Mouse (Mus musculus) right cerebral cortex, postnatal 10 days (tissue): ENCODE data around the gene Acot1.

Experiments
- DNase-seq, 2 experiments: peaks; one replicate each; pipeline ENCODE4 v3.0.0; 2021; ENCODE audit warnings: low spot score in 2 of 2

Acot1 gene

DNA sequence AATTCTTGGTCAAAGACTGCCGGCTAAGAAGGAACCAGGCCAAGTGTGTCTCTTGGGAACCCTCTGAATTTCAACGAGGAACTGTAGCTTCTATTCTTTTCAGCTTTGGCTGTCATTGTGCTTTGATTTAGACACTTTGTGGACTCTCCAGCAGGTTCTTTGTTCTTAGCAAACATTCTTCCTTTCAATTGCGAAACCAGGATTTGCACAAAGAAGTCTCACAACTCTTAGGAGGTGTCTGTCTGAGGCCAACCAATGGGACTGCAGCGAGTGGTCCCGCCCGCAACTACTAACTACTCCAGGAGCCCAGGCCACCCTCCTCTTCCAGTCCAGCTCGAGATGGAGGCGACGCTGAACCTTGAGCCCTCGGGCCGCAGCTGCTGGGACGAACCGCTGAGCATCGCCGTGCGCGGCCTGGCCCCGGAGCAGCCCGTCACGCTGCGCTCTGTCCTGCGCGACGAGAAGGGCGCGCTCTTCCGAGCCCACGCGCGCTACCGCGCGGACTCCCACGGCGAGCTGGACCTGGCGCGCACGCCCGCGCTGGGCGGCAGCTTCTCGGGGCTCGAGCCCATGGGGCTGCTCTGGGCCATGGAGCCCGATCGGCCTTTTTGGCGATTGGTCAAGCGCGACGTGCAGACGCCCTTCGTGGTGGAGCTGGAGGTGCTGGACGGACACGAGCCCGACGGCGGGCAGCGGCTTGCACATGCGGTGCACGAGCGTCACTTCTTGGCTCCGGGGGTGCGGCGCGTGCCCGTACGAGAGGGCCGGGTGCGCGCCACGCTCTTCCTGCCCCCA lies at the start of gene Acot1:
TSS of gene Acot1 (plus strand) at position 320 of the 795 bp plus-strand sequence.
- DNase-seq = peak; percentile 78 to 85

GRCm38 (mm10) chr12:83965235-83965634 lies 44.1 kb upstream of the Acot1 start:
- DNase-seq = no peak

- peak in 1 of 2 experiments; percentile 42 for DNase-seq
Observed at GRCm38 (mm10) chr12:83972117-83972516, 37.2 kb upstream of the Acot1 start.

- DNase-seq = no peak
Observed at GRCm38 (mm10) chr12:83978862-83979261, 30.4 kb upstream of the Acot1 start.

GRCm38 (mm10) chr12:83981615-83982014 lies 27.7 kb upstream of the Acot1 start:
- DNase-seq = no peak

DNA sequence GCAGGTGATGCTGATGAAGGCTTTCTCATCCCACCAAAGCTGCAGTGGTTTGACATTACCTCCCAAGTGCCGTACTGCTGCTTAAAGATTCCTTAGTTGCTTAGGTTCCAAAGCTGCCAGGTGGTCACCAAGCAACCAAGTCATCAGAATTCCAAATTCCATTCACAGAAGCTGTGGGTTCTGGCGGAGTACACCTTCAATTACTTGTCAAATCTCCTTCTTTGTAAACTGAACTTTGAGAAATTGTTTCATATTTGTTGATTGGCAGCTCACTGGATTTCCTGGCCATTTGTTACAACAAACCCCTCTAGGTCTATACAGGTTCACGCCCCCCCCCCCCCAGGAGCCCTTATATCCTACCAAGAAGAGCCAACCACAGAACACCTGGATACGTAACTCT lies 24.5 kb upstream of the Acot1 start, which contains the start of gene Heatr4:
TSS of gene Heatr4 (minus strand) at position 101 of the 400 bp plus-strand sequence.
- no peak for DNase-seq

- DNase-seq = no peak
Observed at GRCm38 (mm10) chr12:83987242-83987582, 22.1 kb upstream of the Acot1 start.

DNA sequence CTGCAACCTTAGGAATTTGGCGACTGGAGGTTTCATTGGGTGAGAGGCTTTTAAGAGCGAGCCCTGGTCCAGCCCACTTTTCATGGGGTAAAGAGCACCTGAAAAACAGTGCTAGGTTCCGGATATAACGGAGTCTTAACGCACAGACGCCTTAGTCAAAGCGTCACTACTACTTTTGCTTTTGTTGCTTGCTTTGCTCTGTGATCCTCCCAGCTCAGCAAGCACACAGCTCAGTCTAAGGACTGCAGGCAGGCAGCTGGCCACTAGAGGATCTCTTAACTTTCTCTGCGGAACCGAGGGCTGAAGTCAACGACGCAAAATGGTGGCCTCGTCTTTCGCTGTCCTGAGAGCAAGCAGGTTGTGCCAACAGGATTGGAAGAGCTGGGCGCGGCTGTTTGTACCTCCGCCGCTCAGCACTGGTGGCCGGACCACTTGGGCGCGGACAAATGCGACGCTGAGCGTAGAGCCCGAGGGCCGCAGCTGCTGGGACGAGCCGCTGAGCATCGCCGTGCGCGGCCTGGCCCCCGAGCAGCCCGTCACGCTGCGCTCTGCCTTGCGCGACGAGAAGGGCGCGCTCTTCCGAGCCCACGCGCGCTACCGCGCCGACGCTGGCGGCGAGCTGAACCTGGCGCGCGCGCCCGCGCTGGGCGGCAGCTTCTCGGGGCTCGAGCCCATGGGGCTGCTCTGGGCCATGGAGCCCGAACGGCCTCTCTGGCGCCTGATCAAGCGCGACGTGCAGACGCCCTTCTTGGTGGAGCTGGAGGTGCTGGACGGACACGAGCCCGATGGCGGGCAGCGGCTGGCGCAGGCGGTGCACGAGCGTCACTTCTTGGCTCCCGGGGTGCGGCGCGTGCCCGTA lies 21.5 kb upstream of the Acot1 start, which contains the start of gene Acot2:
TSS of gene Acot2 (plus strand) at position 279 of the 859 bp plus-strand sequence.
- DNase-seq = peak; percentile 84 to 89

GRCm38 (mm10) chr12:83988483-83988882 lies 20.8 kb upstream of the Acot1 start:
- DNase-seq = no peak

DNA sequence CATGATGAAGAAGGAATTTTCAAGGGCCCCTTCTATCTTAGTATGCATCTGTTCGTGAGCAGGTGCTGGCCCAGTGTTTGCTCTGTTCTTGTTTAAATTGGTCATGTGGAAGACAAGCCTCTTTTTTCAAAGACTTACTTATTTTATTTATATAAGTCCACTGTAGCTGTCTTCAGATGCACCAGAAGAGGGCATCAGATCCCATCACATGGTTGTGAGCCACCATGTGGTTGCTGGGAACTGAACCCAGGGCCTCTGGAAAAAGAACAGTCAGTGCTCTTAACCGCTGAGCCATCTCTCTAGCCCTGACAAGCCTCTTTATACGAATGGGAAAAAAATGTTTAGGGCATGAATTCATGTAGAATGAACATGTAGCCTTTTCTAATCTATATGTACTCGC lies 19.9 kb upstream of the Acot1 start:
- DNase-seq = no peak

DNA sequence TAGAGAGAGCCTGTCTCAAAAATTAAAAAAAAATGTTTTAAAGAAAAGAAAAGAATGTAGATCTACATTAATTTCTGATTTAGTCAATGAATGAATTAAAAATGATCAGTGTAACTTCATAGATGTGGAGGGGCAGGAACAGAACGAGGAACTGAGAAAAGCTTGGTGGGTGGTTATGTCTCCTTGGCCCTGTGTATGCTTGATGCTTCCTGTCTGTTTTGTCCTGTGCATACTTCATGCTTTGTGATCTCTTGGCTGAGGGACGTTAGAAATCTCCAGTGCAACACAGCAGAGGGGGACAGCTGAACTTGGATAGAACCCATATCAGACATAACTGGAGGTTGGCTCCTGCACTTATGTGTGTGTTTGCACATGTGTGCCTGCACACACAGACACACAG lies 12.1 kb upstream of the Acot1 start:
- no peak for DNase-seq

GRCm38 (mm10) chr12:83998341-83999107 lies 10.8 kb upstream of the Acot1 start:
- DNase-seq = no peak

DNA sequence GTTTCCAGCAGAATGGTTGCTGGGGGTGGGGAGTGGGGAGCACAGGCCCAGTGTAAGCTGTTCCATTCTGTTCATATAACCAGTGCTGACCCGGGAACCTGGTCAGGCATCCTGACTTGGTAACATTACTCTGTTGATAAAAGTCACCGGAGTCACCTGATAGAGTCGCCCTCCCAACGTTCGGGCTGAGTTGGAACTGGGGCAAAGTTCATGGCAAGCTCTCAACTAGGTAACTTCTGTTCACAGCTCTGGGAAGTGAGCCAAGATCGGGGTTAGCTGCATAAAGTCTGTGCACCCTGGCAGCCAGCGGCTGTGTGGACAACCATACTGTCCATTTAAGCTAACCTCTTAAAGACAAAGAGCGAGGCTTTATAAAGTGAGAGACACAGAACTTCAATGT lies 10.1 kb upstream of the Acot1 start:
- DNase-seq = peak in 1 of 2 experiments; percentile 37

DNA sequence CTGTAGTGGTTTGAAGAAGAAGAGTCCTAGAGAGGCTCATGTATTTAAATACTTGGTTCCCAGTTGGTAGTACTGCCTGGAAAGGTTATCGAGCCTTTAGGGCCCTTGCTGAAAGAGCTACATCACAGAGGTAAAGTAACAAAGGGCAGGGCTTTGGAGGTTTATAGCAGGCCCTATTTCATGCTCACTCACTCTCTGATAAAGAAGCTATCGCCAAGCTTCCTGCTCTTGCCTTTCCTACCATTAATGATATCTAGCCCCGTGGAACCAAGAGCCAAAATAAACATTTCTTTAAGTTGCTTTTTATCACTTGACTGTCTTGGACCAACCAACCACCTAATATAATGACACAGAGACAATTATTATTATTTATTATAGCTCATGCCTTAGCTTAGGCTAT lies 8.9 kb upstream of the Acot1 start:
- DNase-seq = no peak

- DNase-seq = no peak
Observed at GRCm38 (mm10) chr12:84003866-84004265, 5.4 kb upstream of the Acot1 start.

GRCm38 (mm10) chr12:84008251-84008650 lies 1.0 kb upstream of the Acot1 start:
- DNase-seq = no peak

DNA sequence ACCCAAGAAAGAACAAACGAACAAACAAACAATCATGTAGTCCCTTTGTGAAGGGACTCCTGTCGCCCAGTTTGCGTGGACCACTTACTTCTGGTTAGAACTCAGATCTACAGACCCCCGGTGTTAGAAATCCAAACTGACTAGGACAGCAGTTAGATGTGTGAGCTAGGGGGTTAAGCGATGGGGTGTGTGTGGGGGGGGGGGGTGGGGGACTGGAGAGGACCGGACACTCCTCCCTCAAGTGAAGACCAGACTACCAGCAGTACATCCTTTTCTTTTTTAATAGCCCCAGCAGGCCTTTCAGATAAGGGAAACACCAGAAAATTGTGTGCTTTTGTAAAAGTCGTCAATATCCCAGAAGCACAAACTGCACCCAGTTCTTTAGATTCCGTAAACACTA lies 561 bp upstream of the Acot1 start:
- DNase-seq = no peak

- no peak for DNase-seq
Observed at GRCm38 (mm10) chr12:84010201-84010600, 911 bp downstream of the Acot1 start.

DNA sequence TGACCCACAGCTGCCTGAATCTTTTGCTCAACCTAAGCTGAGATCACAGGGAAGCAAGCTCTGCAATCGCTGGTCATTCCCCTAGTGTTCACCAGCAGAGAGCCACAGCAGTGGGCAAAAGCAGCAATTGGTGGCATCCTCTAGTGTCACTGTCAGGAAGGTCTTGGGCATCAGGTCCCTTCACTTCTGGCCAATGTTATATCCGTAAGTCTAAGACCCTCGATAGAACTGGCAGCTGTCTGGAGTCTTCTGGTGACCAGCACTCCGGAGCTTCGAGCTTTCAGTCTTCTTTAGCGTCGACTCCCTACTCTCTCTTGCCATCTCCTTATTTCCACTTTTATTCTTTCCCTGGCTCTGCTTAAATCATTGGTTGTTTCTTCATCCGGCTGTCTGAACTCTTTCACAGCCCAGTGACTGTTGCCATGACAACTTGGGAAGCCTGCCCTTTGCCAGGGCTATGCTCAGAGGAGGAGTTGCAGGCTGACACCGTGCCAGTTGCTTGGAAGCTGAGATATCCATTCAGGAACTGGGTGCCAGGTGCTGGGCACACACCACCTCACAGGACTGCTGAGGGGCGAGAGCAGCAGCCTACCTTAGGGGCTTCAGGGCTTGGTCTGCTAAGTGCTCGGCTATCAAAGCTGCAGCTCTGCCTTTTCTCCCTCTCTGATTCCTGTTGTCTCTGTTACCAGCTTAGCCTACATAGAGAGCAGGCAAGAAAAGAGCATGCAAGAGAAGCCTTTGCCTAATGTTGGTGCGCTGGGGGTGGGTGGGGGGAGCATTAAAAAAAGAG lies 2.2 kb downstream of the Acot1 start:
- peak; percentile 89 to 91 for DNase-seq

DNA sequence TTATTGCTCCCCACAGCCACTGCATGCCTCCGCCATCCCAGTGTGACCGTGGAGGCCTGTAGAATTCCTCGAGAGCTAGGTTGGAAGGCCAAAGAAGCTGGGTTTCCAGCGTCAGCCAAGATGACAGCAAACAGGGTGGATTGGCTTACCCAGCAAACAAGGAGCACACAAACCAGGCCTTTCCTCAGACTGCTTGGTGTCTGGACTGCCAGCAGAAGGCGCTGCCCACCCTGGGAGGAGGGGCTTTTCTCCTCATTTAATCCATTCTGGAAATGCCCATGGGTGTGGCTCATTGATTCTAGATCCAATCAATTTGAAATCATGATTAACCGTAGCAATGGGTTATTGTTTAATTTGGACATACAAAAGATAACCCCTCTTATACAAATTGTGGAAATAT lies 3.8 kb downstream of the Acot1 start:
- DNase-seq = no peak

- no peak for DNase-seq
Observed at GRCm38 (mm10) chr12:84013701-84014100, 4.4 kb downstream of the Acot1 start.
